Comparison of ENCODE assay signal across 7 mouse cellular contexts in genomic region chr4:49059402-49060381, GRCm38 (mm10). TPM values are rescaled to one million over a fixed set of nuclear protein-coding genes. Genes with fewer than 3 reads are reported as not detected.
DNase-seq lines count a peak whose midpoint lies in the region; ATAC-seq and TF ChIP-seq lines count a peak whose summit lies in the region.

No protein-coding gene starts in this region.

- peak; percentile 63 for DNase-seq in ZHBTc4 (ENCODE audit: low read depth, low spot score)
- DNase-seq in cerebellum, adult 18-20 months: peak; percentile 32 to 57
- peak; percentile 86 for DNase-seq in forebrain, postnatal 0 days
- DNase-seq in kidney, adult 11 months: peak; percentile 14
- DNase-seq in limb, embryonic 11.5 days (ENCODE audit: low spot score): peak; percentile 62
- DNase-seq in spleen, postnatal 4 days (ENCODE audit: low spot score in 2 of 2): no peak

- peak; percentile 90 for ATAC-seq in forebrain, postnatal 0 days
- peak; percentile 75 for ATAC-seq in limb, embryonic 11.5 days (ENCODE audit: insufficient number of reproducible peaks, low FRiP score, low TSS enrichment, low read depth)
- ATAC-seq in neural tube, embryonic 12.5 days (ENCODE audit: low FRiP score, low read depth): peak; percentile 87

- H3K4me1 ChIP-seq in forebrain, postnatal 0 days (ENCODE audit: insufficient read depth): no peaks in the 10 kb centered on the region; the same call in 1 of the 2 replicates
- peaks cover 3% of the 10 kb centered on the region; the same call in 1 of the 2 replicates for H3K4me1 ChIP-seq in limb, embryonic 11.5 days (ENCODE audit: control insufficient read depth, insufficient read depth, low read length)
- H3K4me1 ChIP-seq in neural tube, embryonic 12.5 days: peaks cover 30% of the 10 kb centered on the region

- no peaks in the 10 kb centered on the region for H3K27me3 ChIP-seq in forebrain, postnatal 0 days (ENCODE audit: insufficient read depth, low read length)
- H3K27me3 ChIP-seq in limb, embryonic 11.5 days (ENCODE audit: control insufficient read depth, insufficient read depth, low read length): peaks cover 11% of the 10 kb centered on the region
- H3K27me3 ChIP-seq in neural tube, embryonic 12.5 days (replicated peaks): no peaks in the 10 kb centered on the region

- peak overlapping the region; percentile 65 for H3K4me2 ChIP-seq in forebrain, postnatal 0 days (ENCODE audit: low read depth)
- peak overlapping the region; percentile 98 for H3K4me2 ChIP-seq in limb, embryonic 11.5 days (ENCODE audit: low read depth, severe bottlenecking)
- peak overlapping the region; percentile 77 for H3K4me2 ChIP-seq in neural tube, embryonic 12.5 days (replicated peaks)

- peak overlapping the region; percentile 76 for H3K4me3 ChIP-seq in forebrain, postnatal 0 days (ENCODE audit: low read depth, low read length)
- peak overlapping the region; percentile 66 for H3K4me3 ChIP-seq in limb, embryonic 11.5 days (ENCODE audit: low read depth, low read length)
- peak overlapping the region; percentile 56 for H3K4me3 ChIP-seq in neural tube, embryonic 12.5 days

- H3K36me3 ChIP-seq in forebrain, postnatal 0 days (ENCODE audit: insufficient read depth): no peaks in the 10 kb centered on the region
- no peaks in the 10 kb centered on the region for H3K36me3 ChIP-seq in limb, embryonic 11.5 days (ENCODE audit: control insufficient read depth, insufficient read depth, low read length)
- H3K36me3 ChIP-seq in neural tube, embryonic 12.5 days: no peaks in the 10 kb centered on the region

- peak overlapping the region; percentile 81 for H3K9ac ChIP-seq in forebrain, postnatal 0 days
- peak overlapping the region; percentile 62 for H3K9ac ChIP-seq in limb, embryonic 11.5 days (ENCODE audit: low read length)
- peak overlapping the region; percentile 66 for H3K9ac ChIP-seq in neural tube, embryonic 12.5 days

- WGBS in forebrain, postnatal 0 days: 3% methylated on average over 62 of the region's 62 CpGs
- WGBS in limb, embryonic 11.5 days: under 1% methylated on average over 62 of the region's 62 CpGs
- WGBS in neural tube, embryonic 12.5 days: under 1% methylated on average over 62 of the region's 62 CpGs

- peak overlapping the region; percentile 85 for H3K27ac ChIP-seq in forebrain, postnatal 0 days (ENCODE audit: low read depth, low read length)
- H3K27ac ChIP-seq in limb, embryonic 11.5 days (replicated peaks; ENCODE audit: low read depth, low read length): no peak overlapping the region
- H3K27ac ChIP-seq in neural tube, embryonic 12.5 days: peak overlapping the region; percentile 47

- no peaks in the 10 kb centered on the region for H3K9me3 ChIP-seq in forebrain, postnatal 0 days (ENCODE audit: low read length)
- H3K9me3 ChIP-seq in limb, embryonic 11.5 days (ENCODE audit: control insufficient read depth, low read length): no peaks in the 10 kb centered on the region
- no peaks in the 10 kb centered on the region for H3K9me3 ChIP-seq in neural tube, embryonic 12.5 days

- TF ChIP-seq CTCF in forebrain, postnatal 0 days (IDR thresholded peaks at IDR 0.05; ENCODE audit: low read depth): peak; percentile 23; the same call in 1 of the 2 replicates

RNA-seq across cellular contexts. Expression of gene Plppr1, which starts 0.6 kb away (rescaled TPM):
- total RNA-seq in forebrain, postnatal 0 days (2014; rRNA removed): 53.3 and 60.3 TPM in 2 replicates
- 54.6 and 59.8 TPM in 2 replicates for polyA plus RNA-seq in forebrain, postnatal 0 days (2015; fragmentation: Nextera tagmentation; extraction: Ambion mirVana)
- 2.9 TPM in 2 replicates for polyA plus RNA-seq in limb, embryonic 11.5 days (2014; fragmentation: Nextera tagmentation; extraction: Ambion mirVana)
- 40.7 and 42.7 TPM in 2 replicates for polyA plus RNA-seq in neural tube, embryonic 12.5 days (2016; fragmentation: Nextera tagmentation; extraction: Ambion mirVana)

Comparison
In these comparisons a context has a peak if more than half of its experiments do, and no peak if none do; other contexts are left out.
1. DNase-seq: peak in ZHBTc4 (single experiment), cerebellum, adult 18-20 months (2 of 2), forebrain, postnatal 0 days (single experiment), kidney, adult 11 months (single experiment) and limb, embryonic 11.5 days (single experiment); none in spleen, postnatal 4 days (0 of 2).
2. RNA of gene Plppr1, which starts 0.6 kb away (polyA plus RNA-seq): 54.6 to 59.8 TPM in forebrain, postnatal 0 days and 40.7 to 42.7 TPM in neural tube, embryonic 12.5 days; 2.9 TPM in limb, embryonic 11.5 days; every median in the first group is over 10 times any median in the second.
3. Peak in every context shown above with its lines, with median percentiles within 50 percentile points of each other: ATAC-seq, H3K4me2 ChIP-seq, H3K4me3 ChIP-seq and H3K9ac ChIP-seq.